Mouse (Mus musculus): Measurements from ENCODE around the gene Grid1. TPM values are rescaled to one million over a fixed set of nuclear protein-coding genes. Genes with fewer than 3 reads are reported as not detected.

The Grid1 gene
- polyA plus RNA-seq, 1 experiment from 2014 or later = 2.4 TPM

DNA sequence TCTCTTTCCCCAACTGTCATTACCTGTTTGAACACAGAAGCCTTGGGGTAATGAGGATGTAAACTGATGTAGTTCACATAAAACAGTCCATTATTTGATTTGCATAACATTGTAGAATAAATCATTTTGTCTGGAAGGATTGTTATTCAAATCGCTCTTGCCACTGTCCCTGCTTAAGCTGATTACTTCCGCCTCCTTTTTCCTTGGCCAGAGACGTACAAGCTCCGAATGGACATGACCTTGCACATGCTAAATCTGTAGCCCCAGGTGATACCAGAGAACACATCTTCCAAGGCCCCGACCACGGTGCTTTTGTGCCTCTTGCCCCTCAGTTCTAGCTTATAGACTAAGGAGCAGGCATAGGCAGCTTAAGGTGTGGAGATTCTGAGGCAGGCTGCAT is 755.4 kb downstream of the Grid1 start:
- 50% methylated on average over 6 of the region's 6 CpGs for whole genome bisulfite sequencing
- no peak for ATAC-seq (ENCODE audit: low FRiP score, low read depth)
- H3K4me2 ChIP-seq (replicated peaks) = no peak overlapping the region
- no peak overlapping the region for H3K4me3 ChIP-seq
- H3K36me3 ChIP-seq = no peaks in the 10 kb centered on the region
- no peaks in the 10 kb centered on the region for H3K27me3 ChIP-seq (replicated peaks)
- H3K27ac ChIP-seq = no peak overlapping the region
- H3K9me3 ChIP-seq = no peaks in the 10 kb centered on the region
- H3K4me1 ChIP-seq = no peaks in the 10 kb centered on the region
- no peak overlapping the region for H3K9ac ChIP-seq

DNA sequence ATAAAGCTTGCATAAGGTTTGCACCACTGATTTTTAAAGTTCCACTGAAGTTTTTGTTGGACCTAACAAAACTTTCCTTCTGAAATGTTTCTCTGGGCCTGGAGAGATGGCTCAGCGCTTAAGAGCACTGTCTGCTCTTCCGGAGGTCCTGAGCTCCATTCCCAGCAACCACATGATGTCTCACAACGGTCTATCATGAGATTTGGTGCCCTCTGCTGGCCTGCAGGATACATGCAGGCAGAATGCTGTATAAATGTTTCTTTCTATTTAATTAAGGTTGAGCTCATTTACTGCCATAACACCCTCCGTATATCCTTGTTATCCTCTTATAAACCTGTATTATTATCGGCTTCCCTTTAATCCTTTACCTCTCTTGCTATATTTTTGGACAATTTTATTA is 805.8 kb downstream of the Grid1 start:
- Histone ChIP-seq H3K27me3 (replicated peaks) (no peaks in the 10 kb centered on the region), H3K4me2 (replicated peaks) (no peak overlapping the region), H3K9ac (no peak overlapping the region), H3K4me1 (no peaks in the 10 kb centered on the region), H3K27ac (no peak overlapping the region), H3K4me3 (no peak overlapping the region), H3K9me3 (peaks cover under 1% of the 10 kb centered on the region; the same call in 1 of the 2 replicates), H3K36me3 (no peaks in the 10 kb centered on the region)
- no peak for ATAC-seq (ENCODE audit: low FRiP score, low read depth)
- WGBS = 91% methylated on average over 5 of the region's 5 CpGs

MicroRNA genes within 50 kb of the gene (microRNA counts, 519-probe panel; counts per million panel counts)
- 342 counts per million, percentile 67 among the panel's probes with 10 or more counts for microRNA mmu-miR-346

Small RNAs within 50 kb of the gene (microRNA-seq; reads per million reads assigned to microRNA genes)
- gene Mir346 = 114 reads per million, percentile 54 among the genes with 10 or more reads in this experiment

Other genes with a start within 250 kb of the Grid1 start
- gene Ldb3, start 231.4 kb upstream of the Grid1 start, polyA plus RNA-seq (2016; fragmentation: Nextera tagmentation; extraction: Ambion mirVana) = 1.2 and 1.9 TPM in 2 replicates
- gene Opn4, start 220.0 kb upstream of the Grid1 start, polyA plus RNA-seq (2016; fragmentation: Nextera tagmentation; extraction: Ambion mirVana) = not detected in 2 replicates
- 30.3 and 30.5 TPM in 2 replicates for gene Wapl, start 146.2 kb upstream of the Grid1 start, polyA plus RNA-seq (2016; fragmentation: Nextera tagmentation; extraction: Ambion mirVana)

Data from neural tube, embryonic 12.5 days (tissue).